Mouse (Mus musculus): ENCODE measurements around the gene Trpv5.

GRCm38 (mm10) chr6:41653173-41653572 lies 27.4 kb downstream of the Trpv5 start:
- TF ChIP-seq EP300 (IDR thresholded peaks at IDR 0.05; ENCODE audit: low read depth), result no peak
- no peak for TF ChIP-seq CTCF (IDR thresholded peaks at IDR 0.05; ENCODE audit: low read depth)
